Mouse (Mus musculus): ENCODE measurements around the gene Isl2.

Gene Isl2

GRCm38 (mm10) chr9:55538377-55538776 lies at the start of gene Isl2:
Gene Isl2, plus strand, starts transcription at chr9:55538672.
- DNase-seq = no peak

DNA sequence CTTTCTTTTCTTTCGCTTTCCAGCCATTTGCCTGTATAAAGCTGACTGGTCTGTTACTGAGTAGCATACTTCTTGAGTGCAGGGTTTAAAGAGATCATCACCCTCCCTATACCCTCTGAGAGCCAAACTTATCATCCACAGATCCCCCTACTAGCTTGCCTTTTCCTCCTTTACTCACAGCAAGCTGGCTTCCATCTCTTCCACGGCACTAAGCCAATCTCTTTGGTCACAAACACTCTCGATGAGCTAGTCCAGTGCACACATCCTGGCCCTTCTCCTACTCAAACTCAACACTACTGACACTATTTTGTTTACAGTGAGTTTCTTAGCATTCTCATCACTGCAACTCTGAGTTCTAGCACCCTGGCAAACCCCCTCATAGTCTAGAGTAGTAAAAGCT lies 30.6 kb upstream of the Isl2 start:
- DNase-seq = no peak

DNA sequence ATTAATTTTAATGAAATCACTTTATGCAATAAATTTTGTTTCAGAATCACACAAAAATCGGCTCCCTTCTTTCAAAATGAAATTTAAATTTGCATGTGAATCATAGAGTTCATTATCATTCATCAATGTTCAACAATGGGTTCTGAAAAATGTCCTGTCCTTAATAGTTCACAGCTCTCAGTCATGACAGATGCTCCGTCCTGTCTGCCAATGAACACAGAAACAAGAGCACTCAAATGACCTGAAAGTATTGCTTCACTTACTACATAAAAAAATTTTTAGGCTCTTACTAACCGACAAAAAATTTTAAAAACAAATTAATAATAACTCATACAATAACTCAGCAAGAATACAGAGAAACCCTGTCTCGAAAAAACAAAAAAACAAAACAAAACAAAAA lies 29.8 kb upstream of the Isl2 start:
- DNase-seq = no peak

DNA sequence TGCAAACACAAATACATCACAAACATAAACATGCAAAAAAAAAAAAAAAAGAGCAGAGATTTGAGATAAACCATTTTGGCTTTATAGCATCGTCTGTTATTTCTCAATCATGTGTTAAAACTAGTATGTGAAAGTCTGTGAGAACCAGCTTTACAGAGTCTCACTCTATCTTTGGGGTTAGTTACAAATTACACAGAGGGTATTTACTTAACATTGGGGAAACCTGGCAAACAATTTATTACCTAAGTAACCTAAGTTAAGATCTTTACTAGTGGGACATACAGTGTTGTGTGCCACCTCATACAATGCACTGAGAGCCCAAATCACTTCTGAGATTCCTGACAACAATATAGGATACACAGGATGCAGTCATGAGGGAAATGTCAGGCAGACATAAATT lies 28.7 kb upstream of the Isl2 start:
- DNase-seq = no peak

GRCm38 (mm10) chr9:55510651-55511235 lies 27.7 kb upstream of the Isl2 start:
- DNase-seq = no peak

DNA sequence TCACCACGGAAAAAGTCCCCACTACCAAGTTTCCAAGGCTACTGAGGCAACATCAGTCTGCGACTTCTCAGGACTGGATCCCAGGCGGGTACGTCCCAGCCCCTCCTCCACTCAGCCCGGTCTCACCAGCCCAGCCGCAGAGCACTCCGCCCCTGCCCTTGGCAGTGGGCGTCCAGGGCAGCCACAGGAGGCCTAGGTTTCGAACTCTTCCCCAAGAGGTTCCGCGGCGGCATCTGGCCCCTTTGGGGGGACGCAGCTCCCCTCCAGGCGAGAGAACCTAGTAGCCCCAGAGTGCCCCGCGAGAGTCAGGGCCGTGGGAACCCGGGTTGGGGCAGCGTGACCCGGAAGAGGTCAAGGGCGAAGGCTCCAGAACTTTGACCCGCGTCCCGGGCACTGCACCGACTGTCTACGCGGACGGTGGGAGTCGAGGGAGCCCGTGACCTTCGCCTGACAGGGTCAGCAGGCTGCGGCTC lies 26.9 kb upstream of the Isl2 start:
- DNase-seq = no peak

DNA sequence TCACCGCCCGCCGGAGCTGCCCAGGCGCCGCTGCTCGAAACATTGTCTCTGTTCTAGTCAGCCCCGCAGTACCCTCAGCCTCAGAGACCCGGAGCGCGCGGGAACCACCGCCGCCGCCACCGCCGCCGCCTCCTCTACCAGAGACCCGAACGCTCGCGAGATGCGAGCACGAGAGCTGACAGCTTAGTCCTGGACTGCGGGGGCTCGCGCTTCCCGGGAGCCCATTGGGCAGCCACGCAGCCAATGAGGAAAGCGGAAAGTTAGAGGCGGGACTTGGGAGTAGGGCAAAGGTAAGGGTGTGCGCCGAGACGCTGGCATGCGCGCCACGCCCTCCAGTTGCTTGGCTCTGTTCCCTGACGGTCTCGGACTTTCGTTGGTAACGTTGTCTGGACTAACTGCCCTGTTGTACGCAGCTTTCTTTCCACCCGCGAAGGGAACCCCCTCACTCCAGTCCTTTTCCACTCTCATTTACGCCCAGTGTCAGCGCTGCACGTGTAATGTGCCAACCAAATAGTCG lies 26.4 kb upstream of the Isl2 start, which contains the start of gene Etfa:
Gene Etfa (minus strand): TSS at position 217 of the 517 bp plus-strand sequence.
- DNase-seq = peak; percentile 91

- no peak for DNase-seq
Measured at GRCm38 (mm10) chr9:55525716-55526115, 12.8 kb upstream of the Isl2 start.

DNA sequence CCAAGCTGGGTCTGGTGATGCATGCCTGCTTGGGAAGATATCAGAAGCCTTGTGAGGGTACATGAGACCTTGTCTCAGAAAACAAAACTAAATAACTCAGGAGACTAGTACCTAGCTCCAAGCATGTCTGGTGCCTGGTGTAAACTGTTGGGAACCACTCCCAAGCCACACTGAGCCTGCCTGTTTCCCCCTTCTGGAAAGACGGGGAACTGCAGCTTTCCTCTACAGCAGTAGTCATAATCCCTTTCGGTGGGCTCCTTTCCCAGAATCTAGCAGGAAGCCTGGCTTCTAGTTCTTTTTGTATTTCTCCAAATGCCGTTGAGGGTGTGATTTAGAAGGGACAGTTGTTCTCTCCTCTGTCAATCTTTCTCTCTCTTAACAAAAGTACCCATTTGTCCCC lies 2.6 kb upstream of the Isl2 start:
- peak; percentile 36 for DNase-seq

DNA sequence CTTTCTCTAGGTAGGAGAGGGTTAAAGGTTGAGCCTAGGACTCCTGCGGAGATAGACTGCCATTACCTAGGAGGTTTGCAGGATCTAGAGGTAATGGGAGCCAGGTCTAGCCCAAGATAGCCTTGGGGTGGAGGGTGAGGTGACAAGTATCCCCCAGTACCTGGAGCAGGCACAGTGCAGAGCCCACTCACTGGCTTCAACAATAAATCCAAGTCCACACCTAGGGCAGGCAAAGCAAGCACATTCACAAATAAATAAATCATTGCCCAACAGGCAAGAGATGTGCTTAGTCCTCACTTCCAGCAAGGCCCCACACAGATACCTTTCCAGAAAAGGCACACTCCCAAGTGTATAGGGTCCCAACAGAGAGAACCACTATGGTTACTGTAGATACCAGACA lies 534 bp downstream of the Isl2 start:
- no peak for DNase-seq

- DNase-seq = no peak
Measured at GRCm38 (mm10) chr9:55539661-55540390, 1.4 kb downstream of the Isl2 start.

- DNase-seq = peak; percentile 9
Measured at GRCm38 (mm10) chr9:55540391-55540770, 1.9 kb downstream of the Isl2 start.

DNA sequence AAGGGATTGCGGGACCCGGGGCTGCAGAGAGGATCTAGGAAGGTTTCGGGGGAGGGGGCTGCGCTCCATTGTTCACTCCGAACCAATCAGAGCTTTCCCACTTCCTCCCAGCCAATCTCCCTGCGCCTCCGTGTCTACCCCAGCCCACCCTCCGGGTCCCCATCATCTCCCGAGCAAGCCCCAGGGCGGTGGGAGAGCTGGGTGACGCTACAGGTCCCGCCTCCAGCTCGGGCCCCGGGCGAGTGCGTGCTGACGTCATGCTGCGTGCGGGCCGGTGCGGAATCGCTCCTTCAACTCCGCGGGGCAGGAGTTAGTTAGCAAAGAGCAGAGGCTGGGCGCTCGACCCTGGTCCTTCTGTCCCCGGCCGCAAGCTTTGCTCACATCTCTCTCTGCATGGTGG lies 2.4 kb downstream of the Isl2 start:
- peak; percentile 15 for DNase-seq

DNA sequence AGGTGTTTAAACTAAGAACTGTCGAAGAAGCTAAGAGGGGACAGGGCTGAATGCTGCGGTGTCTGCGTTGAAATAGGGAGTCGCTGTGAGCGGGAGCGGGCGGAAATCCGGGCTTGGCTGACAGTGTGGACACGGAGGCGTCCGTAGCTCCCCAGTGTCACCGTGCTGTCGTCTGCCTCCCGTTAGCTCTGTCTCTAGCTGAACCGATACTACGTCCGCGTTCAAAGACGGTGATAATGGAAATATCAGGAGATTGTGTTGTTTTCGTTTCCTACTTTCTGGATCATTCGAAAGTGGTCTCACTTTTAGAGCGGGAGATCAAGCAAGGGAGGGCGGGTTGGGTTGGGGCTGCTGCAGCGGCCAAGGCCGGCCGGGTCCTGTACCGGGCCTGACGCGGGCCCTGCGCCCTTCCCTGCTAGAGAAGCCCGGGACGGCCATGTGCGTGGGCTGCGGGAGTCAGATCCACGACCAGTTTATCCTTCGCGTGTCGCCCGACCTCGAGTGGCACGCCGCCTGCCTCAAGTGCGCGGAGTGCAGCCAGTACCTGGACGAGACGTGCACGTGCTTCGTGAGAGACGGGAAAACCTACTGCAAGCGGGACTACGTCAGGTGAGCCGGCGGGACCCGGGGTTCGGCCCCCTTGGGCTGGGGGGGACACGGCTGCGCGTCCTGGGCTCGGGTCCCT lies 3.4 kb downstream of the Isl2 start:
- DNase-seq = peak; percentile 16

GRCm38 (mm10) chr9:55542366-55543325 lies 4.2 kb downstream of the Isl2 start:
- DNase-seq = no peak

- no peak for DNase-seq
Measured at GRCm38 (mm10) chr9:55543336-55543702, 4.8 kb downstream of the Isl2 start.

GRCm38 (mm10) chr9:55543703-55544401 lies 5.4 kb downstream of the Isl2 start:
- peak; percentile 32 for DNase-seq

GRCm38 (mm10) chr9:55544861-55545555 lies 6.5 kb downstream of the Isl2 start:
- DNase-seq = peak; percentile 26

GRCm38 (mm10) chr9:55545556-55546175 lies 7.2 kb downstream of the Isl2 start:
- DNase-seq = no peak

GRCm38 (mm10) chr9:55546176-55547010 lies 7.9 kb downstream of the Isl2 start:
- peak; percentile 14 for DNase-seq
